In genomic region chr1:190904136-190904535, GRCm38 (mm10) we compare ENCODE assay signal across 24 mouse cellular contexts.
"Had no signal": no experiment of that assay in that cellular context is flagged by ENCODE, and none has a peak within 500 bp of the region (broad histone marks: within the 10 kb centered on the region; RNA-seq: fewer than 3 reads in every experiment).

No protein-coding gene starts in this region.

- H3K9ac ChIP-seq: forebrain, postnatal 0 days; heart, embryonic 13.5 days; heart, embryonic 15.5 days; hindbrain, embryonic 13.5 days; hindbrain, embryonic 15.5 days; kidney, embryonic 15.5 days; limb, embryonic 13.5 days had no signal

- H3K4me1 ChIP-seq: kidney, embryonic 15.5 days had no signal

- DNase-seq: forebrain, postnatal 0 days; gastrocnemius, postnatal 14 days; gastrocnemius, postnatal 36 days; heart, adult 11 months; heart, adult 2 months; heart, postnatal 14 days; heart, postnatal 36 days; kidney, adult 11 months; kidney, adult 2 months; kidney, adult 9 months; kidney, postnatal 14 days; kidney, postnatal 36 days; layer of hippocampus, adult 9-11 months; layer of hippocampus, postnatal 36 days; left cerebral cortex, postnatal 4 days had no signal

- H3K27ac ChIP-seq: heart, adult 2 months; heart, embryonic 13.5 days; heart, embryonic 15.5 days; hindbrain, embryonic 13.5 days; hindbrain, embryonic 15.5 days; hindbrain, postnatal 0 days; kidney, embryonic 15.5 days; kidney, postnatal 0 days; limb, embryonic 13.5 days had no signal

- H3K4me3 ChIP-seq: heart, adult 2 months; heart, embryonic 13.5 days; heart, embryonic 15.5 days; hindbrain, embryonic 13.5 days; hindbrain, embryonic 15.5 days; kidney, embryonic 15.5 days; limb, embryonic 13.5 days had no signal

- H3K9me3 ChIP-seq: heart, embryonic 13.5 days; heart, embryonic 15.5 days; hindbrain, embryonic 13.5 days; hindbrain, embryonic 15.5 days; kidney, embryonic 15.5 days; limb, embryonic 13.5 days had no signal

- H3K27me3 ChIP-seq: heart, embryonic 13.5 days; heart, embryonic 15.5 days; hindbrain, embryonic 13.5 days; hindbrain, embryonic 15.5 days; kidney, embryonic 15.5 days; limb, embryonic 13.5 days had no signal

- ATAC-seq: forebrain, postnatal 0 days; hindbrain, postnatal 0 days had no signal

- H3K4me2 ChIP-seq: heart, embryonic 11.5 days; heart, embryonic 13.5 days; heart, embryonic 15.5 days; hindbrain, embryonic 13.5 days; hindbrain, embryonic 15.5 days; kidney, embryonic 15.5 days; limb, embryonic 13.5 days had no signal
